Mouse (Mus musculus) embryonic facial prominence, embryonic 10.5 days (tissue): ENCODE data around the gene Cbln4. TPM values are rescaled to one million over a fixed set of nuclear protein-coding genes. Genes with fewer than 3 reads are reported as not detected.

Source experiments
- DNase-seq: peaks from one replicate; pipeline ENCODE4 v3.0.0-alpha.2; 2017; ENCODE audit warnings: low spot score
- H3K27ac ChIP-seq: fragments of 300-500 bp; sonication (generic); replicated peaks from 2 replicates; pipeline ENCODE4 v1.5.1; 2016; ENCODE audit warnings: mild to moderate bottlenecking
- H3K27me3 ChIP-seq: fragments of 300-500 bp; sonication (generic); replicated peaks from 2 replicates; pipeline ENCODE4 v1.6.1; 2016; ENCODE audit warnings: low read depth, mild to moderate bottlenecking; ENCODE audit not compliant: poor library complexity, severe bottlenecking
- H3K36me3 ChIP-seq: fragments of 300-500 bp; sonication (generic); replicated peaks from 2 replicates; pipeline ENCODE4 v1.6.1; 2016; ENCODE audit warnings: mild to moderate bottlenecking, moderate library complexity
- H3K4me1 ChIP-seq: fragments of 300-500 bp; sonication (generic); 2 replicates; pipeline ENCODE4 v1.6.1; 2016
- H3K4me3 ChIP-seq: fragments of 300-500 bp; sonication (generic); 2 replicates; pipeline ENCODE4 v1.5.1; 2016; ENCODE audit warnings: mild to moderate bottlenecking, moderate library complexity
- H3K9me3 ChIP-seq: fragments of 300-500 bp; sonication (generic); 2 replicates; pipeline ENCODE4 v1.6.1; 2016; ENCODE audit warnings: mild to moderate bottlenecking
- WGBS: fragments of 180-500 bp; shearing (Covaris S2); methylation state at CpG from one replicate; pipeline ENCODE4 v1.1.7; 2016; 5-methylcytosine and 5-hydroxymethylcytosine counted together
- polyA plus RNA-seq: library from polyadenylated mRNA; unstranded; fragments of >200 nt; fragmentation: Nextera tagmentation; extraction: Ambion mirVana; gene quantifications from 2 replicates; pipeline ENCODE4 v1.2.1, GENCODE M21; 2016

Cbln4 gene
- polyA plus RNA-seq, 1 experiment from 2014 or later, result 0.44 TPM

GRCm38 (mm10) chr2:172025459-172026130 is 17.7 kb downstream of the Cbln4 start:
- H3K9me3 ChIP-seq, result no peaks in the 10 kb centered on the region
- H3K4me1 ChIP-seq, result no peaks in the 10 kb centered on the region
- WGBS, result 62% methylated on average over 12 of the region's 12 CpGs
- peak; percentile 24 for DNase-seq
- 0 out of 2 replicates have a peak, but pooled peaks cover 3% of the 10 kb centered on the region for H3K27me3 ChIP-seq
- no peaks in the 10 kb centered on the region for H3K36me3 ChIP-seq
- H3K27ac ChIP-seq, result no peak overlapping the region
- no peak overlapping the region for H3K4me3 ChIP-seq

DNA sequence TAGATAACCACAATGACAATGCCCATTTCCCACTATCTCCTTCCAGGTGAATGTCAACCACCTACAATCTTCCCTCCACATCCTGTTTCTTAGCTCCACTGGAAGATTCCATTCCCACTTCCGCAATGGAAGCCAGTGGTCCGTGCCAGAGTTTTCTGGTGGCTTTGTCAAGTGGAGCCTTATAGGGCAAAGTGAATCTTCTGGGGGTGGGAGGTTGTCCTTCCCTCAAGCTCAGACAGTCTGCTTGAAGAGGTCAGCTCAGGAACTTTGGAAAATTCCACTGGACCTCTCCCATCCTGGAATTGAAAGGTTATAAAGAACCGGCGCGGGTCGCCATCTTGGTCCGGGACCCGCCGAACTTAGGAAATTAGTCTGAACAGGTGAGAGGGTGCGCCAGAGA is 36.5 kb downstream of the Cbln4 start:
- H3K27ac ChIP-seq, result no peak overlapping the region
- WGBS, result 96% methylated on average over 10 of the region's 10 CpGs
- H3K9me3 ChIP-seq, result no peaks in the 10 kb centered on the region
- no peaks in the 10 kb centered on the region for H3K27me3 ChIP-seq
- no peaks in the 10 kb centered on the region for H3K4me1 ChIP-seq
- DNase-seq, result no peak
- no peak overlapping the region for H3K4me3 ChIP-seq
- H3K36me3 ChIP-seq, result no peaks in the 10 kb centered on the region

GRCm38 (mm10) chr2:172005970-172006369 is 37.3 kb downstream of the Cbln4 start:
- 50% methylated on average over 7 of the region's 7 CpGs for WGBS
- H3K4me1 ChIP-seq, result no peaks in the 10 kb centered on the region
- DNase-seq, result no peak
- no peak overlapping the region for H3K4me3 ChIP-seq
- no peaks in the 10 kb centered on the region for H3K27me3 ChIP-seq
- no peaks in the 10 kb centered on the region for H3K36me3 ChIP-seq
- no peaks in the 10 kb centered on the region for H3K9me3 ChIP-seq
- H3K27ac ChIP-seq, result no peak overlapping the region

- no peak for DNase-seq
- peaks cover 5% of the 10 kb centered on the region for H3K4me1 ChIP-seq
- no peak overlapping the region for H3K4me3 ChIP-seq
- H3K27me3 ChIP-seq, result no peaks in the 10 kb centered on the region
- H3K36me3 ChIP-seq, result no peaks in the 10 kb centered on the region
- no peak overlapping the region for H3K27ac ChIP-seq
- H3K9me3 ChIP-seq, result no peaks in the 10 kb centered on the region
- 83% methylated on average over 21 of the region's 21 CpGs for WGBS
These were observed 39.0 kb downstream of the Cbln4 start for GRCm38 (mm10) chr2:172004029-172004984.

DNA sequence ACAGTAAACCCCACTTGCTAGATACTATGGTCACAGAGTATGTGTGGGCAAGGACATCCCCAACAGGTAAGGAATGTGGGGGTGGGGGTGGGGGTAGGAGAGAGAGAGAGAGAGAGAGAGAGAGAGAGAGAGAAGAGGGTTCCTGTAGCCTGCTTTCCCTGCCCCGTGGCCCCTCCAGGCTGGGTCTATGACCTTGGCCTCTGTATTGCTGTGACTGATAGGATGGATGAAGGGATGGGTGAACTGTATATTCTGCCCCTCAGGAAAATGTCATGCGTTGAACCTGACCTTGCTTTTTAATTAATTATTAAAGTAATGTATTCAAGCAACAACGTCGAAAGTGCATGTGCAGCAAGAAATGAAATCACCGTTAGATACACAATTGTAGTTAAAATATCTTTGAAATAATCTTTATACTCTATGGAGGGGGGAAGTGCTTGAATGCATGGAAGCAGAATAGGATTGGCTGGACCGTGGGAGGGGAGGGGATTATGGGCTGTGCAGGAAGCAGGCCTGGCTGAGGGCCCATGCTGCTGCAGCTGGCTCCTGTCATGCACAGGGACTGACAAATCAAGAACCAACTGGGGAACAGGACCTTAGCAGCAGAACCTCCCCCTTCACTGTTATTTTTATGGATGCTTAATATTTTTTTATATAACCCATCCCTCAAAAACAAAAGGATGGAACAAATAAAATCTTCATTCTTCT is 46.1 kb downstream of the Cbln4 start:
- H3K36me3 ChIP-seq, result no peaks in the 10 kb centered on the region
- WGBS, result 79% methylated on average over 6 of the region's 6 CpGs
- H3K4me3 ChIP-seq, result no peak overlapping the region
- H3K4me1 ChIP-seq, result peaks cover 17% of the 10 kb centered on the region
- H3K27me3 ChIP-seq, result no peaks in the 10 kb centered on the region
- no peak for DNase-seq
- no peaks in the 10 kb centered on the region for H3K9me3 ChIP-seq
- no peak overlapping the region for H3K27ac ChIP-seq

DNA sequence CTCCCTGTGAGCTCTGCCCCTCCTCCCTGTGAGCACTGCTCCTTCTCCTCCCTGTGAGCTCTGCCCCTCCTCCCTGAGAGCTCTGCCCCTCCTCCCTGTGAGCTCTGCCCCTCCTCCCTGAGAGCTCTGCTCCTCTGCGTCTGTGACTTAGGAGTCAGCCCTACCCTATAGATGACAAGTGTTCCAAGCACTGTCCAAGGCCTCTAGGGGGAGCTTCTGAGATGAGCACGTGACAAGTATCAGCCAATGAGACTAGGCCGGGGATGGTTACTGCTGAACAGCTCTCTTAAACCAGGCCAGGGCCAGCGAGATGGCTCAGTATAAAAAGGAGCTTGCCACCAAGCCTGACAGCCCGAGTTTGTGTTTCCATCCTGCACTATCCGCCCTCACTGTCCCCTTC is 48.4 kb downstream of the Cbln4 start:
- WGBS, result 71% methylated on average over 6 of the region's 6 CpGs

GRCm38 (mm10) chr2:171994240-171994639 is 49.0 kb downstream of the Cbln4 start:
- Histone ChIP-seq H3K9me3 (no peaks in the 10 kb centered on the region), H3K4me1 (peaks cover 11% of the 10 kb centered on the region), H3K27me3 (no peaks in the 10 kb centered on the region), H3K36me3 (no peaks in the 10 kb centered on the region), H3K4me3 (no peak overlapping the region), H3K27ac (no peak overlapping the region)
- no peak for DNase-seq
- 89% methylated on average over 5 of the region's 5 CpGs for WGBS

More for the DNA sequence above, 48.4 kb downstream of the Cbln4 start:
- Histone ChIP-seq H3K4me1 (peaks cover 17% of the 10 kb centered on the region), H3K27ac (no peak overlapping the region), H3K36me3 (no peaks in the 10 kb centered on the region), H3K9me3 (no peaks in the 10 kb centered on the region), H3K27me3 (no peaks in the 10 kb centered on the region), H3K4me3 (no peak overlapping the region)
- DNase-seq, result peak; percentile 36

DNA sequence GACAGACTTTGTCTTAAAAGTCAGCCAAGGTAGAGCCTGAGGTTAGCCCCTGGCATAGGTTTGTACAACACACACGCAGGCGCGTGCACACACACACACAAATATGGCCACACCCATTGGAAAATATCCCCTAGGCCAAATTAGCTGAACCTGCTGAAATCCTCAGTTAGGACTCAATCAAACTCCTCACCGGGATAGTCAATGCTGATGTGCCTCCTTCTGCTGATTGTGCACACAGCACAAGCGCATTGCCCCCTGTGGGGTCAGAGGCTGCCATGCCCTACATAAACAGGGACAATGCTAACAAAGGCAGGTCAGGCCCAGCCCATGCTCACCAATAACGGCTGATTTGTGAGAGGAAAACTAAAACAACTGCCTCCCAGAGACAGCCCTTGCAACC is 56.6 kb downstream of the Cbln4 start:
- H3K4me3 ChIP-seq, result no peak overlapping the region
- H3K36me3 ChIP-seq, result no peaks in the 10 kb centered on the region
- no peak overlapping the region for H3K27ac ChIP-seq
- no peaks in the 10 kb centered on the region for H3K9me3 ChIP-seq
- peaks cover 14% of the 10 kb centered on the region; the same call in 1 of the 2 replicates for H3K27me3 ChIP-seq
- 19% methylated on average over 6 of the region's 6 CpGs for WGBS
- no peak for DNase-seq
- peaks cover 19% of the 10 kb centered on the region for H3K4me1 ChIP-seq

Other genes starting within 250 kb of the Cbln4 start
- gene Mc3r, start 205.0 kb upstream of the Cbln4 start, polyA plus RNA-seq, result not detected in 2 replicates